Mouse (Mus musculus) small intestine, adult 2 months (tissue): ENCODE data around the gene Zfp385b.

Experiments
- CTCF ChIP-seq: fragments of 200-500 bp; IDR thresholded peaks from 2 replicates; pipeline ENCODE4 v1.5.1; 2012; ENCODE audit warnings: low read depth, mild to moderate bottlenecking, control low read depth, inconsistent platforms, low read length, moderate library complexity, mixed read lengths; ENCODE audit not compliant: insufficient replicate concordance, insufficient read length; ENCODE audit errors: extremely low read depth
- POLR2A ChIP-seq: fragments of 200-500 bp; IDR thresholded peaks from 2 replicates; pipeline ENCODE4 v1.6.1; 2012; ENCODE audit warnings: low read depth, mild to moderate bottlenecking, control low read depth, inconsistent platforms, low read length, moderate library complexity

DNA sequence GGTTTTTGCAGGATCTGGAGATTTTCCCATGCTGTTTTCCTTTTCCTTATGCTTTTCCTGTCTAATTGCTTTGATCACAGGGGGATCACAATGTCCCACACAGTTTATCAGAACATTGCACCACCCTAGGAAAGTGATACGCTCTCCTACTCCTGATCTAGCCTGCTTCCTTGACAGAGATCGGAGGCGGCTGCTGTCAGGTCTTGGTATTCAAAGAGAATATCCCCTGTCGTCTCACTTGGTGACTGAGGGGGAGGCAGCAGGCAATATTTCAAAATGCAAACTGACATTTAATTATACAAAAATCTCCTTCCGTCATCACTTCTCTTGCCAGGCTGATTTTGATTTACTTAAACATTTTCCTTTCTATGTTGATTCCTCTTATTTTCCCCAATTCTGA, 73.0 kb downstream of the Zfp385b start:
- TF ChIP-seq CTCF: no peak
- no peak for TF ChIP-seq POLR2A
